Mouse (Mus musculus) G1E (cell line): ENCODE results near the gene Ddx49. TPM values are rescaled to one million over a fixed set of nuclear protein-coding genes. Genes with fewer than 3 reads are reported as not detected.

Source experiments
- ATAC-seq: 2 replicates; pipeline ENCODE4 v1.8.0; 2016; ENCODE audit warnings: mild to moderate bottlenecking; ENCODE audit not compliant: insufficient number of reproducible peaks, poor library complexity, low FRiP score, severe bottlenecking; ENCODE audit errors: extremely low read depth
- DNase-seq: peaks from one replicate; pipeline ENCODE4 v3.0.0; 2012; ENCODE audit warnings: low spot score
- H3K27me3 ChIP-seq: 2 replicates; pipeline ENCODE4 v1.6.1; 2012; ENCODE audit warnings: mild to moderate bottlenecking, low read length, inconsistent platforms; ENCODE audit not compliant: insufficient read depth
- H3K36me3 ChIP-seq: replicated peaks from 2 replicates; pipeline ENCODE3; 2012; ENCODE audit warnings: mild to moderate bottlenecking, inconsistent platforms
- H3K4me1 ChIP-seq: 2 replicates; pipeline ENCODE4 v1.6.1; 2012; ENCODE audit warnings: low read depth, low read length, inconsistent platforms, mixed read lengths; ENCODE audit not compliant: insufficient read depth
- H3K4me3 ChIP-seq: 2 replicates; pipeline ENCODE4 v1.5.1; 2012; ENCODE audit warnings: low read depth, mild to moderate bottlenecking, inconsistent platforms, low read length, moderate library complexity, mixed read lengths
- H3K9me3 ChIP-seq: replicated peaks from 2 replicates; pipeline ENCODE4 v1.6.1; 2012; ENCODE audit warnings: inconsistent platforms
- CTCF ChIP-seq: IDR thresholded peaks from 2 replicates; pipeline ENCODE4 v1.5.1; 2012; ENCODE audit warnings: low read depth, low read length, inconsistent platforms, mixed read lengths
- GATA1 ChIP-seq: IDR thresholded peaks from 2 replicates; pipeline ENCODE4 v1.6.1; 2012; ENCODE audit warnings: borderline replicate concordance, low read length, inconsistent platforms, mixed read lengths
- GATA2 ChIP-seq: IDR thresholded peaks from 2 replicates; pipeline ENCODE4 v1.6.1; 2012; ENCODE audit warnings: low read depth, low read length, inconsistent platforms, borderline replicate concordance
- POLR2AphosphoS5 ChIP-seq: IDR thresholded peaks from 2 replicates; pipeline ENCODE4 v1.6.1; 2012; ENCODE audit warnings: low read depth, low read length, inconsistent platforms; ENCODE audit not compliant: insufficient replicate concordance
- TAL1 ChIP-seq: conservative IDR thresholded peaks from 2 replicates; pipeline ENCODE4 v1.6.1; 2012; ENCODE audit warnings: low read depth, low read length, inconsistent platforms, mixed read lengths
- polyA plus RNA-seq: library from polyadenylated mRNA; stranded (reverse); fragments of >175 nt; gene quantifications from 2 replicates; pipeline ENCODE4 v1.2.3, GENCODE M21; 2012
- total RNA-seq, 2 experiments: library from RNA; stranded (forward) in 1 of 2; stranded (reverse) in 1 of 2; fragments of 200-1000 nt in 1 of 2; fragments of >200 nt in 1 of 2; fragmentation: Nextera tagmentation in 1 of 2; gene quantifications; 2 replicates each; pipeline ENCODE4 v1.2.3; 2014 to 2017

Ddx49 gene
- total and polyA plus RNA-seq, 3 experiments, result 41.3 to 114 (median 55.1) TPM

DNA sequence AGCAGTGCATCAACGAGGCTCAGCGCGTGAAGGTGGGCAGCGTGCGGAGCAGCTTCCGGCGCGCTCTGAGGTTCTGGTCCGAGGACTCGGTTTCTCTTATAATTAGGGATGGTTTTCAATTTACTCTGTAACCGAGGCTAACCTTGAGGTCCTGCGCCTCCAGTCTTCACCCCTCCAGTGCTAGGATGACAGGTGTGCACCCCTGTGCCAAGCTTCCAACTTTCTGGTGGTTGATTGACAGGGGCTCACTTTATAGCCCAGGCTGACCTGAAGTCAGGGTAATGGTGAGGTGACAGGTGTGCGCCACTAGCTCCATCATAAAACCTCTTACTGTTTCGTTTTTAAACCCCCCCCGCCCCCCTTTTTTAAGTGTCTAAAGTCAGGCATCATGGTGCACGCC is 612 bp upstream of the Ddx49 start:
- Histone ChIP-seq H3K27me3 (no peaks in the 10 kb centered on the region), H3K4me1 (peaks cover 43% of the 10 kb centered on the region), H3K36me3 (peaks cover 73% of the 10 kb centered on the region), H3K4me3 (peak overlapping the region; percentile 85), H3K9me3 (no peaks in the 10 kb centered on the region)
- DNase-seq, result no peak
- no peak for ATAC-seq
- TF ChIP-seq GATA2, result no peak
- TF ChIP-seq TAL1, result no peak
- no peak for TF ChIP-seq POLR2AphosphoS5
- TF ChIP-seq GATA1, result no peak
- TF ChIP-seq CTCF, result no peak

- H3K36me3 ChIP-seq, result peaks cover 74% of the 10 kb centered on the region
Observed at GRCm38 (mm10) chr8:70300881-70301280, 1.4 kb downstream of the Ddx49 start.

GRCm38 (mm10) chr8:70293988-70294405 is 8.3 kb downstream of the Ddx49 start:
- no peaks in the 10 kb centered on the region for H3K9me3 ChIP-seq
- no peaks in the 10 kb centered on the region for H3K4me1 ChIP-seq
- peaks cover 3% of the 10 kb centered on the region; the same call in 1 of the 2 replicates for H3K27me3 ChIP-seq
- TF ChIP-seq GATA1 (no peak), POLR2AphosphoS5 (no peak), CTCF (no peak)
- no peak overlapping the region for H3K4me3 ChIP-seq
- no peak for ATAC-seq
- H3K36me3 ChIP-seq, result peaks cover 82% of the 10 kb centered on the region
- no peak for DNase-seq

More at GRCm38 (mm10) chr8:70300881-70301280, 1.4 kb downstream of the Ddx49 start:
- no peak for DNase-seq
- H3K4me1 ChIP-seq, result peaks cover 39% of the 10 kb centered on the region
- TF ChIP-seq GATA2, result no peak
- TF ChIP-seq POLR2AphosphoS5, result no peak
- TF ChIP-seq TAL1, result no peak
- no peak for TF ChIP-seq GATA1
- TF ChIP-seq CTCF, result no peak
- no peaks in the 10 kb centered on the region for H3K9me3 ChIP-seq
- no peak for ATAC-seq
- H3K27me3 ChIP-seq, result no peaks in the 10 kb centered on the region
- no peak overlapping the region; the same call in 1 of the 2 replicates for H3K4me3 ChIP-seq

- no peak for DNase-seq
- Histone ChIP-seq H3K4me1 (peaks cover 22% of the 10 kb centered on the region), H3K4me3 (no peak overlapping the region), H3K27me3 (peaks cover 38% of the 10 kb centered on the region), H3K36me3 (peaks cover 27% of the 10 kb centered on the region), H3K9me3 (peaks cover 2% of the 10 kb centered on the region; the same call in 1 of the 2 replicates)
- ATAC-seq, result no peak
- no peak for TF ChIP-seq GATA2
- no peak for TF ChIP-seq GATA1
- TF ChIP-seq POLR2AphosphoS5, result no peak
Observed at GRCm38 (mm10) chr8:70286737-70287136, 15.6 kb downstream of the Ddx49 start.

GRCm38 (mm10) chr8:70285304-70285703 is 17.0 kb downstream of the Ddx49 start:
- no peak overlapping the region for H3K4me3 ChIP-seq
- H3K4me1 ChIP-seq, result peaks cover 24% of the 10 kb centered on the region
- H3K27me3 ChIP-seq, result peaks cover 51% of the 10 kb centered on the region
- ATAC-seq, result no peak
- H3K9me3 ChIP-seq, result peaks cover 2% of the 10 kb centered on the region; the same call in 1 of the 2 replicates
- H3K36me3 ChIP-seq, result peaks cover 16% of the 10 kb centered on the region
- TF ChIP-seq GATA2 (no peak), GATA1 (no peak), TAL1 (no peak), POLR2AphosphoS5 (no peak), CTCF (no peak)
- no peak for DNase-seq

GRCm38 (mm10) chr8:70284421-70284820 is 17.9 kb downstream of the Ddx49 start:
- no peak overlapping the region for H3K4me3 ChIP-seq
- H3K27me3 ChIP-seq, result peaks cover 55% of the 10 kb centered on the region
- no peak for DNase-seq

More at GRCm38 (mm10) chr8:70284421-70284820, 17.9 kb downstream of the Ddx49 start:
- Histone ChIP-seq H3K36me3 (peaks cover 14% of the 10 kb centered on the region), H3K4me1 (peaks cover 24% of the 10 kb centered on the region), H3K9me3 (peaks cover 2% of the 10 kb centered on the region; the same call in 1 of the 2 replicates)
- TF ChIP-seq TAL1 (no peak), POLR2AphosphoS5 (no peak), CTCF (no peak), GATA1 (no peak), GATA2 (no peak)
- ATAC-seq, result no peak
